Mouse (Mus musculus): ENCODE results near the gene Rcl1. TPM values are rescaled to one million over a fixed set of nuclear protein-coding genes. Genes with fewer than 3 reads are reported as not detected.

Gene Rcl1
- 10 to 100 TPM; 17.8 to 21.1 (median 19.4) TPM for total RNA-seq (2022)

- DNase-seq (ENCODE audit: low spot score in 2 of 2) = peak; percentile 87 to 94
Measured at GRCm38 (mm10) chr19:29100874-29101542, at the start of gene Rcl1. Gene Rcl1, plus strand, starts transcription at chr19:29101375.

DNA sequence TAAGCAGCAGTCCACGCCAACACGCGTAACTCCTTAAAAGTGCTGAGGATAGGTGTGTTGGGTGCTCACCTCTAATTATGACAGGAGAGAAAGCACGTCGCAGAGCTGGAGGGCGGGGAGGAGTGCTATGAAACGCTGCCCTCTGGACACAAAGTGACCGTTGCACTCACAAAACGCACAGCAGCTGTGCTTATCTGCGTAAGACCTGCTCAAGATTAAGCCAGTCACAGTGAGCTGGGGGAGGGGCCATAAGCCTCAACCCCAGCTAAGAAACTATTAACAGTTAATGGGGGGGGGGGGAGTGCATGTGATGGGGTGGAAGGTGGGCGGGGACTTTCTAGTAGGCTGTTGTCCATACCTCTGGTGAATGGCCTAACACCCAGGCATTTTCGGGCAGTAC lies 48.4 kb upstream of the Rcl1 start:
- DNase-seq (ENCODE audit: low spot score in 2 of 2) = no peak

GRCm38 (mm10) chr19:29054594-29054993 lies 46.6 kb upstream of the Rcl1 start:
- no peak for DNase-seq (ENCODE audit: low spot score in 2 of 2)

DNA sequence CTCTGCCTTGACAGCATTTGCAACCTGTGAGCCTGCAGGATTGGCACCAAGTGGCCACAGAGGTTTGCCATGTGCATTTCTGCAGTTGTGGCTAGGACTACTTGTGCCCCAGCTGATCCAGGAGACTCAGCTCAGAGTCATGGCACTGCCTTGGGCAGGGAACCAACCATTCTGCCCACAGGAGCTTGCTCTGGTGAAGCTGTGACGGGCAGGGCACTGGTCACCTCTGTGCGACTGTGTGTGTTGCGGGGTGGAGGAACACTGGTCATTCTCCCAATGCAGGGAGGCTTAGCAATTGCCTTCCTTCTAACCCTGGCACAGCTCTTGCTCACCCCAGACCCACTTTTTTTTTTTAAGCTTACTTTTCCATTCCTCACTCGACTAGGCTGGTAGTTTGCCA lies 45.7 kb upstream of the Rcl1 start:
- DNase-seq (ENCODE audit: low spot score in 2 of 2) = no peak

DNA sequence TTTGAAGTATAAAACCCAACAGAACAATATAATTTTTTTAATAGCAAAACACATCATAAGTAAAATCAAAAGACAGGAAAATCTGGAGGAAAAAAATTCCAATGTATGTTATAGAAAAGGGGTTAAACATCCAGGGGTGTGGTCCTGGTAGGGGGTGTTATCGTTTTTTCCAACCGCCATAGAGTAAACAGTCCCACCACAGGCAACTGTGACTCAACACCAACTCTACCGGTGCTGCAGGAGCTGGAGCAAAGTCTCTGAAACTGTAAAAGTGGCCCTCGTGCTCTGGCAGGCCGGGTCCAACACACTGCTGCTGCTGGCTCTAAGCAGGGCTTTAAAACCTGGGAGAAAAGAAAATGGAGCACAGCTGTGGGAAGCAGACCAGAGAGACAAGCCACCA lies 42.4 kb upstream of the Rcl1 start:
- no peak for DNase-seq (ENCODE audit: low spot score in 2 of 2)

DNA sequence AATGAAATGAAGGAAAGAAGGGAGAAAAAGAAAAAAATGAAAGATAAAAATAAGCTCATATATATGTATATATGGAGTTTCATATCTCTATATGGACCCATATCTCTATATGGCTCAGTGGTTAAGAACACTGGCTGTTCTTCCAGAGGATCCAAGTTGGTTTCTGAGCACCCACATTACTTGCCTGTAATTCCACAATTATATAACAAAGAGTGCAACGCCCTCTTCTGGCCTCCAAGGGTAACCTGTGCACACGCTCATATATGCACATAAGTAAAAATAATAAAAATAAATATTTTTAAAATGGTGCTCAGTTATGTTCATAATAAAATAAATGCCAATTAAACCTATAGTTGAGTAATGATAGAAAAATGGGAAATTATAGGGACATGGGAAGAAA lies 41.5 kb upstream of the Rcl1 start:
- DNase-seq (ENCODE audit: low spot score in 2 of 2) = no peak

DNA sequence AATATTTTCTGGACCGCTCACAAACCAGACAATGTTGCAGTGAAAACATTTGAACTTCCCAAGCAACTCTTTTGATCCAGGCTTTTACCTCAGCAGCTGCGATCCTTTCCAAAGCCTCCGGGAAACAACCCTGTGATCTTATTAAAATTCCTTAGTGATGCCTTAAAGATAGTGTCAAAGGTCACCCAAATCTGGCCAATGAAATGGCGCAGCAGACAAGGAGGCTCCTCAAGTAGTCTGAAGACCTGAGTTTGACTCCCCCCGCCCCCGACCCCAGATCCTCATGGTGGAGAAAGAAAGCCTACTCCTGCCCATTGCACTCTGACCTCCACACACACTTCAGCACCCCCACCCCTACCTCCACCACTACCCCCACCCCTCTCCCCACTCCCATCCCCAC lies 40.9 kb upstream of the Rcl1 start:
- no peak for DNase-seq (ENCODE audit: low spot score in 2 of 2)

- no peak for DNase-seq (ENCODE audit: low spot score in 2 of 2)
Measured at GRCm38 (mm10) chr19:29063009-29063408, 38.2 kb upstream of the Rcl1 start.

DNA sequence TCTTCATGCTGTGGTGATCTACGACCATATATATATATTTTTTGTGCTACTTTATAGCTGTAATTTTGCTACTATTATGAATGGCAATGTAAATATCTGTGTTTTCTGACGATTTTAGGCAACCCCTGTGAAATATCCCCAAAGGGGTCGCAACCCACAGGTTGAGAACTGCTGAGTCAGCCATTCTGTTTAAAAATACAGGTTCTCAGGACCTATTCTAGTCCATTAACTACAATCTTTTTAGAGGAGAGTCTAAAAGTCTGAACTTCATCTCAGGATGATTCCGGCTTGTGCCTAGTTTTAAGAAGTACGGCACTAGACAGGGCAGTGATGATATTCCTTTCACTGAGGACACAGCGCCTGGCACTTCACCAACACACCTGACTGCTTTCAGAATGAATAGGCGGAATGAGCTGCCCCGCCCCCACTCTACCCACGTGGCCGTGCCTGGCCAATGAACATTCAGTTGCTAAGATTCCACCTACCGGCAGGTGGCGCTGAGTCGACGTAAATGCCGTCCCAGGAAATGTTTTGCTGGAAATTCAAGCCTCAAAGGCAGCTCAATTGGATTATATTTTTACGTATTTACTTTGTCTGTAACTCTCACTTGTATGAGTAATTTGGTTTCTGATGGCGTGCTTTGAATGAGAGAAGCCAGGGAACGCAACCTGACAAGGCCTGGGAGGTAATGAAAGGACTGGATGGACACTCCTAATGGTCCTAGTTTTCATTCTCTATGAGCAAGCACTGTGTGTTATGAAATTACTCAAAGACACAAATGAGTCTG lies 37.4 kb upstream of the Rcl1 start:
- peak; percentile 80 for DNase-seq (ENCODE audit: low spot score in 2 of 2)

DNA sequence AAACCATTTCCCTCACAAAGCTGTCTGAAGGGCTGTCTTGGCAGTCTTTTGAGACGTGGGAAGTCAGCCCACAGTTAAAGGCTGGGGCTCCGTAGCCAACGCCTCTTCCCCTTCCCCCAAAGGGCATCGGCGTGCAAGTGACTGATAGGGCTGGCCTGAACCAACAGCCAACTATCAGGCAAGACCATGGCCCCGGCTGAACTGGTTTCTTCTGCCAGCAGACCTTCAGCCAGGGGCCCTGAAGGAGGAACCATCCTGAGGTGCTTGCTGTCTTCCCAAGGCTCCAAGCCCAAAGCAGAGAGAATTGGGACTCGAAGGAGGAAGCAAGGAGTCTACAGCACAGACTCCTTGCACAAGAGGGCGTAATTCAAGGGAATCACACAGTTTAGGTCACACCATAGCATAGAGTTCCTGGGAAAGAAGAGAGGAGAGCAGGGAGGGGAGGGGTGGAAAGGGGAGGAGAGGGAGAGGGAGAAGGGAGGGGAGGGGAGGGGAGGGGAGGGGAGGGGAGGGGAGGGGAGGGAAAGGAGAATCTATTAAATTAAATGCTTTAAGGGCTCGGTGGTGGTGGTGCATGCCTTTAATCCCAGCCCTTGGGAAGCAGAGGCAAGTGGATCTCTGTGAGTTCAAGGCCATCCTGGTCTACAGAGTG lies 36.6 kb upstream of the Rcl1 start:
- no peak for DNase-seq (ENCODE audit: low spot score in 2 of 2)

GRCm38 (mm10) chr19:29066981-29067471 lies 34.1 kb upstream of the Rcl1 start:
- DNase-seq (ENCODE audit: low spot score in 2 of 2) = peak in 1 of 2 experiments; percentile 46

- no peak for DNase-seq (ENCODE audit: low spot score in 2 of 2)
Measured at GRCm38 (mm10) chr19:29069195-29069594, 32.0 kb upstream of the Rcl1 start.

- no peak for DNase-seq (ENCODE audit: low spot score in 2 of 2)
Measured at GRCm38 (mm10) chr19:29074802-29075201, 26.4 kb upstream of the Rcl1 start.

- DNase-seq (ENCODE audit: low spot score in 2 of 2) = no peak
Measured at GRCm38 (mm10) chr19:29088628-29089027, 12.5 kb upstream of the Rcl1 start.

GRCm38 (mm10) chr19:29092194-29092593 lies 9.0 kb upstream of the Rcl1 start:
- DNase-seq (ENCODE audit: low spot score in 2 of 2) = no peak

- DNase-seq (ENCODE audit: low spot score in 2 of 2) = no peak
Measured at GRCm38 (mm10) chr19:29099106-29099505, 2.1 kb upstream of the Rcl1 start.

DNA sequence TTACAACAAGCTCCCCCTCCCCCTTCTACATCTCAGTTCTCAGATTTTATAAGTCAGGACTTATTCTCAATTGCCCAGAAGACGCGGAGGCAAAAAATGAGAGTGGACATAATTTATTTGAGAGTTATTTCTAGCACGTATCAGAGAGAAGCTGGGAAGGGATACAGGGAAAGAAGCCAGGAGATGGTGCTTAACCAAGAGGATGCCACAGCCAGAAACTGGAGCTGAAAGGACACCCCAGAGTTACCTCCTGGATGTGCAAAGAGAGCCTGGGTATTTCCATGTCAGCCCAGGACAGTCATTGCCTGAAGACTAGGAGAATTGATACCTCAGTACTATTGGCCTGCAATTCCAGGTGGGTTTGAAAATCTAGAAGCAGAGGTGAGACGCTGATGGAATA lies 1.6 kb upstream of the Rcl1 start:
- DNase-seq (ENCODE audit: low spot score in 2 of 2) = no peak

DNA sequence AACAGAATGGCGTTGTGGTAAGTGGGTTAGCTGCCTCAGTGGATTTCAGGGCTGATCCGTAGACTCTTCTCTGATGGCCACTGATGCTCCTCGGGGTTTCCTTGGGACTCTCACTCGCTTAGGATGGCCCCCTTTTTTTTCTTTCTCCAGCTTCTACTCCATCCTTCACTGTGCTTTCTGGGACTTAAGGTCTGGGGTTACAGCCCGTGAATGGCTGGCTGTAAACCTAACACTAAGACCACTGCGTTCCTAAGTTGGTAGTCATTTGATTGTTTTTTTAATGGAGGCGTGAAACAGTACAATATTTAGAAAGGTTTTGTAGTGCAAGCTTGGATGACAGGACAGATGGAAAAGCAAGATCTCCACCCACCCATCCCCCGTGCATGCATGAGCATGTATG lies 914 bp upstream of the Rcl1 start:
- DNase-seq (ENCODE audit: low spot score in 2 of 2) = no peak

DNA sequence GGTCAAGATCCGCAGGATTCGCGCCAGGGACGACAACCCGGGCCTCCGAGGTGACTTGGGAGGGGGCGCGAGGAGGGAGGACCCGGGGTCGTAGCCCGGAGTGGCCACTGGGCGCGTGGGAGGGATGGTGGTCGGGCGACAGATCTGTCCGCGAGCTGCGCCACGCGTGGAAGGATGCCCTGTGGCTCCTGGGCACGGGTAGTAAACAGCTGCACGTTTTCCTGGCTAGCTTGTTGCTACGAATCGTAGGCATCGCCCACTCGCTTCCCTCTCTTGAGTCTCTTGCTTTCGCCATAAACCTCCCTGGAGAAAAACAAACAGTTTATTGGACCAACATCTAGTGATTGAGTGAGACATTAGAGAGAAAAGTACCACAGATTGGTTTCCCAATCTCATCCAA lies 416 bp downstream of the Rcl1 start:
- no peak for DNase-seq (ENCODE audit: low spot score in 2 of 2)

DNA sequence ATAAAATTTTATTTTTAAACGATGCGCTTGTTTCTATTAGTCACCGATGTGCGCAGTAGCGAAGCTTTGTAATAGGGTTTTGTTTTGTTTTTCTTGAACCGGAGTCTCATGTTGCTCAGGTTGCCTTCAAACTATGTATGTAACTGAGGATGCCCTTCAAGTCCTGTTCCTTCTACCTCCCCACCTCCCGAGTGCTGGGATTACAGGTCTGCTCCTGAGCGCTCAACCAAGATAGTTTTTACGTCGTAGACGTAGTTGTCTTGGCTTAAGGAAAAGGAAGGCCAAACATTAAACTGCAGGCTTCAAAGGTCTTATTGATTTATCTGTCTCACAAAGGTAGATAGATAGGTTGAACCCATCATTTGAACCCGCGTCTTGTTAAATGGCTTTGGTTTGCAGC lies 923 bp downstream of the Rcl1 start:
- no peak for DNase-seq (ENCODE audit: low spot score in 2 of 2)

DNA sequence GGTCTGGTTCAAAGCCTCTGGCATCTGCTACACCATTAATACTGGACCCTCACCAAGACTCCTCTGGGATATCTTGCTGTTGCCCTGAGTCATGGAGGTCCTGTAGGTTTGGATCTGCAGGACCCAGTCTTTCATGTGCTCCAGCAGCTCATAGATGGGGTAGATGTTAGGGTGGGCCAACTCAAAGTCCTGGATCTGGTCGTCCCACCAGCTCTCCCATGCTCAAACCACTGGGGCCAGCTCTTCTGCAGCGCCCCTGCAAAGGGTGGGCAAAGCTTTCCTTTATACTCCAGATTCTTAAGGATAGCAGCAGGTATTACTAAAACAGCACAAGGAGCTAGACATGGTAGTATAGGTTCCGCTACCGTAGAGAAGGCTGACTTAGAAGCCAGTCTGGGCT lies 4.6 kb downstream of the Rcl1 start:
- no peak for DNase-seq (ENCODE audit: low spot score in 2 of 2)

DNA sequence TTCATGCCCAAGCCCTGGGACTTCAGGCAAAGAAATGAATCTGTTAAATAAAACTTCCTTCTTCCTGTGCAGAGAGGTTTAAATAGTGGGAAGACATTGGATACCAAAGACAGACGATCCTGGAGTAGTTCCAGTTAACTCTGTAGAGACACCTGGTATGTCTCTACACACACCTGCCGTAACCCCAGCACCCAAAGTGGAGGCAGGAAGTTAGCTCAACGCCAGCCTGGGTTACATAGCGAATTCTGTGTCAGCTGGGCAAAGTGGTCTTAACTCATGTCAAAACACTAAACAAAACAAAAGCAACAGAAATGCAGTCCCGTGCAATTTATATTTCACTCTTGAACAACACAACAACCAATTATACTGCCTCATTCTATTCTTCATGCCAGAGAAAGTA lies 5.1 kb downstream of the Rcl1 start:
- DNase-seq (ENCODE audit: low spot score in 2 of 2) = no peak
